Mouse (Mus musculus) ovary, postnatal 10 days (tissue): ENCODE measurements around the gene Cep72.
"Not testable (repeated sequence)": the region's sequence is repeated elsewhere in the genome, so short reads cannot be mapped to it uniquely, and the experiment has no call there.

Source experiments
- DNase-seq: peaks from one replicate; pipeline ENCODE4 v3.0.0; 2022; ENCODE audit warnings: low spot score

Cep72 gene

DNA sequence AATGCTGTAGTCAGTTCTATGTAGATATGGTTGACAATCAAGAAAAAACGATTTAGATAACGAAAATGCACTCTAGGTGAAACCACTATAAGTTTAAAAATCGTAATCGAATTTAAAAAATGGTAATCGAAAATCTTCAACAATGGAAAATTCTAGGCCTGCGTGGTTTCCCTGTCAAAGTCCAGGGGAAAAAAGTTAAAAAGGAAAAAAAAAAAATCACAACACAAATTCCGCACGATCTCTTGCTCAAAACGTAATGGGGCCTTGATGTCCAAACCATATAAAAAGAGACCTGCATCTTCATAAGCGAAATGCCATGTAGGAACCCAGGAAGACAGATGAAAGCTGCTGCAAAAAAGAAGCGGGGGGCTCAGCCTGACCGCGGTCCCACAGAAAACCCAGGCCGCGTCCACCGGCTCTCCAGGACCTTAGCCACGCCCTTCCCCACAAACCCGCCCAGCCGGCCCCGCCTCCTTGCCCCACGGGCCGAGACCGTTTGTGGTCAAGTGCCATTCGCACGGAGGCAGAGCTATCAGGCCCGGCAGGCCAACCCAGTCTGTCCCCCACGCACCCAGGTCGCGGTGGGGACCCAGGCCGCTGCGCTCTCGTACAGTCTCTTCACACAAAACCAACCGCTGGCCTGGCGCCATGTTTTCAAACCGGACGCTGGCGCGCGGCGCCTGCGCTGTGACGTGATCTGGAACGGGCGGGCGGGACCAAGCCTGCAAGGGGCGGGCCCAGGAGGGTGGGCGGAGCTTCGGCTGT lies at the start of gene Cep72:
TSS of gene Cep72 (minus strand) at position 687 of the 765 bp plus-strand sequence.
- DNase-seq: peak; percentile 95

DNA sequence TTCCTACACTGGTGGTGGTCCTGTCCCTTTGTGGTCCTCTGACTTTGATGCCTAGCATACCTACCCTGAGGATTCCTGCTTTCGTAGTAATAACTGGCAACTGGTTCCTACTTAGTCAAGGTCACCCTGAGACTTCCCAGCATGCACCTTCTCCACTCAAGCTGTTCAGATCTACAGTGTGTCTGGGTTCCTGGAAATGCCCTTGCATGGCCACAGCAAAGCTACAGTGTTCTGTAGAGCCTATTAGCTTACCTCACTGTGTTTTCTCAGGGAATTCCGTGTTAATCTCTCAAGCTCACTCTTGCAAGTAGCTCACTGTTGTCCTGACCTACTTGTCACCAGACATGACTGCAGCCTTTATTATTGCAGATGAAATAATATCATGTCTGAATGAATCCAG lies 45.3 kb upstream of the Cep72 start:
- no peak for DNase-seq

DNA sequence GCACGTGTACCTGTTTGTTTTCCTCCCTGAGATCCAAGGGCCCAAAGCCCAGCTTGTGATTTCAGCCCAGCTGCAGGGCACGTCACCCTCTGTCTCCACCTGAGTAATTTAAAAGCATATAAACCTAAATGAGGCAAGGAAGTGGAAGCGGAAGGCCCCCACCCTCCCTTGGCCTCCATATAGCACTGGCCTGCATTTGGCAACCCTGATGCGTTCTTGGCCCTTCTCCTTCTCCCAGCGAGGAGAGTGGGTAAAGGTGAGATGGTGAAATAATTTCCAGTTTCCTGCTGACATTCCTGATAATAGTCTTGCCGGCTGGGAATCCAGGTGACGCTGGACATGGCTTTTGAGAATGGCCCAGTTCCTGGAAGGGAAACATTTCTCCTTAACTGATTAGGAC lies 42.3 kb upstream of the Cep72 start:
- no peak for DNase-seq

DNA sequence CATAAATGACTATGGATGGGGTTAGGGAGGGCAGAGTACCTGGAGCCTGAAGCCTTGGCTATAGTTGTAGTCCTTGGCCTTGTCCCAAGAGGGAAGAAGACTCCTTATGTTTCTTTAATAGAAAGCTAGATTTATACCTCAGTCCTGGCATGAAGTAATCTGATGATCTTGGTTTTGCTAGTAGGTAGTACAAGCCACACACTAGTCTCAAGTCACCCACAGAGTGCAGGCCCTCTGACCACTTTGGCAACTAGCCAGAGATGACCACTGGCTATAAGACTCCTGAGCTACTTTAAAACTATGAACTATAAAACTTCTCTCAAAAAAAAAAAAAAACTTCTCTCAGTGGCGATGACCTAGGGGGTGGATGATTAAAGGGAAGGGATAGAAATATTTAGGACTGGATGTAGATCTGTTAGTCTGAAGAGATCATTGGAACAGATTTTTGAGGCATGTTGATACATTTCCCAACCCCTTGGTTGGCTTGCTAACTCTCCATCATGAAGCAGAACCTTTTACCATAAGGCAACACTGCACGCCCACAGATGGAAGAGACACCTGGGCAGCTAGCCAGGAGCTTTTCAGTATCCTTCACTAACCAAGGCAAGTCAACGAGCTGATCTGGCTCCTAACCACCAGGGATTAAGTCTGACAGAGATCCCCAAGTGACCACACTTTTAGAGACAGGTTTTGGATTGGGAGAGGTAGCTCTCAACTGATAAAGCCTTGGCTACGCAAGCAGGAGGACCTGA lies 40.9 kb upstream of the Cep72 start:
- DNase-seq: no peak

DNA sequence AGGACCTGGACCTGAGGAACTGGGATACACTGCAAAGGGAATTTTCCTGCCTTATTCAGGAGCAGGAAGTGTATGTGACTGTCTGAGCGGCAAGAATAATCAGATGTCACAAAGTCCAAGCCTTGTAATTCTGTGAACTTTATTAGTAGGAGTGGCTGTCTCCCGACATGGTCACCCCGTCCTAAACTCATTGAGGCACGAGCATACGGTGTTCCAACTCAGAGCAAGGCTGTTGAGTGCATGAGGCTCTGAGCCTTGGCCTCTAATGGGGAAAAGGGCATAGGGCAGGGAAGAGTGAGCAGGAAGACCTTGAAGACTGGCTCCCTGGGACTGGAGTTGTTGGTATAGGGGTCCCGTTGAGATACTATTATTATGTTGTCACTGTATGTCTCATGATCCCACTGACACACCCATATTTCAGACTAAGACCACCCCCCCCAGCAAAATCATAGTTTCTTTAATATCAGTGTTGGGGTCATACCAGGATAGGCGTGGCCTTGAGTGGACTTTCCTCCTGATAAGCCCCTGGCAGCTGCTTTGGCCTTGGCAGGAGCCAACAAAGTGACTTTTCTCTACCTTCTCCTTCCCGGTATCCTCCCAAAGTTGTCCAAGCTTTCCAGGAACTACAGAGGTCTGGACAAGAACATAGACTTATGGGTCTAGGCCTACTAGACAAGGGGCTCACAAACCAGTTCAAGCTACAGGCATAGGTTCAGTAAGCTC lies 40.2 kb upstream of the Cep72 start:
- DNase-seq: no peak

DNA sequence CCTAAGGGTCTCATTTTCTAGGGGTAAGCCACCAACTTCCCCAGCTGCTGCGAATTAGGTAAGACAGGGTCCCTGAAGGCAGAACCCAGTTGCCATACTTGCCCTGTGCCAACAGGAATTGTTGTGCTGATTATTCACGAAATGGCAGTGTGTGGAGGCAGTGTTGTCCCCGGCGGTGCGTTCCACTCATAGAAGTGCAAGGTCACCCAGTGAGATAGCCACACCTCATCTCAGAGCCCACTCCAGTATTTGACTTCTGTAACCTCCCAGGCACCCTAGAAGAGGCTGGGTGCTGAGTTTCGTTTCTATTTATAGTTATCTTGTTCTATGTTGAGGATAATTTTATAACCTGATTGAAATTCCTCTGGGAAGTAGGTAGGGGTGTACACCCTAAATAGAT lies 36.8 kb upstream of the Cep72 start:
- no peak for DNase-seq

DNA sequence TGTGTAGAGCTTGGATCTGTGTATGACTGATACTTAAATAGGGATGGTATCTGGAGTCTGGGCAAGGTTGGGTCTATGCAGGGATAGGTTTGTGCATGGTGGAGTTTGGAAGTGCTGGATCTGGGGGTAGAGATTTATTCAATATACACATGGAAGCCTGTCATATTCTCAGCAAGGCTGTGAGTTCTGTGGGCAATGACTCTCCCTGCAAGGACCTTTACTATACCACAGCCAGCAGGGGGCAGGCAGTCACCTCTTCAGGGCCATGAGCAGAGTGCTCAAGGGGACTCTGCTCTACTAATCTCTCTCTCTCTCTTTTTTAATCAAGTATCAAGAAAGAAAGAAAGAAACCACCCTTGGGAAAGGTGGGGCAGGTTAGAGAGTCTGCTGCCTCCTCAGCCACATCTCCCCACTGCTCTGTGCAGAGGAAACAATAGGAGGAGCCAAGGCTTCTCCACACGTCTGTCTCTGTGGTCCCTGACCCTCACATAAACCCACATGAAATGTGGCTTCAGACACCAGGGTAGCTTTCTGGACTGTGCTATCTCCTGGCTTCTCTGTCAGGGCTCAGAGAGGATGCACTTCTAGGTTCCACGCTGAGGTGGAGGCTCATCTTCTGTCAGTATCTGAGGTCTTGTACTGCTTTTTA lies 34.7 kb upstream of the Cep72 start:
- DNase-seq: no peak

DNA sequence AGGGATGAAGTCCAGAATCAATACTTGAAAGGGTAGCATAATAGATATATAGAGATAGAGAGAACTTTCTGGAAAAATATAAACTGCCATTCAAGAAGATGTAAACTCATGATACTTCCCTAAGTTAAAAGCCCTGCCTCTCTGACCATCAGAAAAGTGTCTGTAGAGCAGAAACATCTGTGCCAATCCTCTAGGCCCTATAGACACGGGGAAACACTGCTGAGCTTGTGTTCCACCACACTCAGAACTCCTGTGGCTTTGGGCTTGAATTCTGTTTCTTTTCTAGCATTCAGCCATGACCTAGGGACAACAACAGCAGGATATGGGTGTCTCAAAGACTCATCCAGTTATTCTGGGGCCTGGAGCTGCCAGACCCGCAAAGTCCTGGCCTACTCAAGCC lies 33.8 kb upstream of the Cep72 start:
- DNase-seq: no peak

DNA sequence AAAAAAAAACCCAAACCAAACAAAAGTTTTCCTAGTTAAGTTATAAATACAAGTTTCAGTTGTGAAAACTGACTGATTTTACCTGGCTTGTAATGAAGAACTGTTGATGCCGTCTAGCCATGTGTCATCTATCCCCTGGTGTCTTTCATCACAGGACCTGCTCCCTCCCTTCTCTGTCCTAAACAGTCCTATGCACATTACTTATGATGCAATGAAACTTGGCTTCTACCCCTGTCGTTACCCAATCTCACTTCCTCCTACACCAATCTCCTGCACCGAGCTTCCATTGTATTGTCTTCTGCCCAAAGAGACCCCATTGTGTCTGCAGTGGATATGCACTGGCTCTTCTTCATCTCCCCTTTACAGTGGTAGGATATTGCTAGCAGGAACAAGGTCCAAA lies 28.2 kb upstream of the Cep72 start:
- DNase-seq: no peak

DNA sequence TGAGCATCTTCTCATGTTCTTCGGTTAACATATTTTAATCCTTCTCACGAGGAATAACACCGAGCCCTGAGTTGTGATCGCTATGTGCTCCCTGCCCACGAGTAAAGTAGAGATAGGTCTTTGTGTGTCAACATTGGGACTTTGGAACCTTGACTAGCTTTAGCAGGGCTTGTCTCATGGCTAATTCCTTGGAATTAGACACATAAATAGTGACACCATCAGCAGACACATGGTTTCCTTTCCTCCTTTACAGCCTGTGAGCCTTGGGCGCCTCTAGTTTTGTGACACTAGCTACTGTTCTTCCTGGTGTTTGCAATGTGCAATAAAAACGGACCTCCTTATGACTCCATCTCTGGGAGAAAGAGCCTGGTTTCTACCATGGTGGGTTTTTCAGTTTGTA lies 11.3 kb upstream of the Cep72 start:
- DNase-seq: no peak

DNA sequence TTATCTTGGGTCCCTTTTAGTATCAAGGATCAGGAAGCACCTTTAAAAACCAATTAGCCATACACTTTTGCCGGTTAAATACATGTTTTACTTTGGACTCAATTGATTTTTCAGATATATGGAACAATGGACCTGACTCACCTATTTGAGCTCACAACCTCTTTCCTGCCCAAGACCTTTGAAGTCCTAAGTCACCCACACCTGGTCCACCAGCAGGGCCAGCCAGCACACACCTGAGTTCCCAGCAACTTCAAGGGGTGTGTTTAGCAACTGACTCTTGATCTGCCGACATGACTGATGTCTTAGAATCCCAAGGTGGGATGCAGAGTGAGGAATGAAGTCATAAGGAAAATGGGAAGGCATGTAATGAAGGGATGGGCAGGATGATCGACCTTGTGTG lies 9.6 kb upstream of the Cep72 start:
- no peak for DNase-seq

DNA sequence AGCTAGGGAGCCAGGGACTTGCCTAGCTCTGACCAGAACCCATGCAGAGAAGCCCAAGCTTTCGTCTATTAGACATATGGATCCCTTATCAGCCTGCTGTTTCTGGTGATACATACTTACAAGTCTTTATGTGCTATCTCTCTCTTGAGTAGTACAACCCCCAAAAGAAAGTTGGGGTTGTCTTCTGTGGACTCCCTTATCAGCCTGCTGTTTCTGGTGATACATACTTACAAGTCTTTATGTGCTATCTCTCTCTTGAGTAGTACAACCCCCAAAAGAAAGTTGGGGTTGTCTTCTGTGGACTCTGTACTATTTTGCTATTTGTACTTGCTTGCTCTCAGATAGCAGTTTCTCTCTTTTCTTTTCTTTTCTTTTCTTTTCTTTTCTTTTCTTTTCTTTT lies 9.1 kb upstream of the Cep72 start:
- not testable (repeated sequence) for DNase-seq

DNA sequence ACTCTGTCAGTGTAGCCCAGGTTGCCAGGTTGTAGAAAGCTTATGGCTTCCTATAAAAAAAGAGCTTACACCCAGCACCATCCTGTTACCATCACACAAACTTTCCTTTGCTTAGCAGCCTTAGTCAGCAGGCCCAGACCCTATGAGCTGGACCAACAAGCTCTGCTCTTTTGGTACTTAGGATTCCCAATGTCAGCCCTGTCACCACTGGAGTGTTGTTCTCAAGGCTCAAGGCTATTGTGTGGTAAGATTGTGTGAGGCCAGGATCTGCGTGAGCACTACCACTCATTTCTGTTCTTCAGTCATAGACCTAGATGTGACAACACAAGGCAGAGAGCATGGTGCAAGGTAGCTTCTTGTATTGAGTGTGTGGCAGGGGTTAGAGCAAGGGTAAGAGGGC lies 4.5 kb upstream of the Cep72 start:
- DNase-seq: no peak

DNA sequence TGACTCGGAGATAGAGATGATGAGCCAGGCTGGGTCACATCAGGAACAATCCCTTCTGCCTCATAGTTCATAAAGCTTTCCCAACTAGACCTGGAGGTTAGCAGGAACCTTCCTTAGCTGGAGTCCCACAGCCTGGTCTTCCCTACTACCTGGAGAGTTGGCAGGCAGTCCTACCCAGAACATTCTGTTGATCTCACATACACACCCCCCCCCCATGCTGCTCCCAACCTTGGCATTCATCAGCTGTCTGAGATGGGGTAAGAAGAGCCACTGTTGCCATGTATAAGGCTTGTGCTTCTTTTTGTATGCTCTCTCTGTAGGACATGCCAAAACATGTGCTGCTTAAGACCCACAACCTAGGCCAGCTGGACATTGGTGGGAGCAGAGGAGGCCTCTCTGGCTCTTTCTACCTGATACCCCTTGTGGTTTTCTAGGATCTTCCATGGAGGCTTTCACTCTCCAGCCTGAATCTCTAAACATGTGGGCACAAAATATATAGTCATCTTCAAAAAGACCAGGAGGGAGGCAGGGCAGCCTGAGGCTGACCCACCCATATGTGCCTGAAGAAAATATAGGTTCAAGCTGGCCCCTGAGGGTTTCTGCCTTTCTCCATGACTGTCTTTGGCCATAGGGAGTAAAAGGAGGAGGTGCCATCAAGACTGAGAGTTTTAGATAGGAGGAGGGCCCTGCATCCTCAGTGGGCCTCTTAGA lies 1.4 kb upstream of the Cep72 start:
- DNase-seq: no peak

DNA sequence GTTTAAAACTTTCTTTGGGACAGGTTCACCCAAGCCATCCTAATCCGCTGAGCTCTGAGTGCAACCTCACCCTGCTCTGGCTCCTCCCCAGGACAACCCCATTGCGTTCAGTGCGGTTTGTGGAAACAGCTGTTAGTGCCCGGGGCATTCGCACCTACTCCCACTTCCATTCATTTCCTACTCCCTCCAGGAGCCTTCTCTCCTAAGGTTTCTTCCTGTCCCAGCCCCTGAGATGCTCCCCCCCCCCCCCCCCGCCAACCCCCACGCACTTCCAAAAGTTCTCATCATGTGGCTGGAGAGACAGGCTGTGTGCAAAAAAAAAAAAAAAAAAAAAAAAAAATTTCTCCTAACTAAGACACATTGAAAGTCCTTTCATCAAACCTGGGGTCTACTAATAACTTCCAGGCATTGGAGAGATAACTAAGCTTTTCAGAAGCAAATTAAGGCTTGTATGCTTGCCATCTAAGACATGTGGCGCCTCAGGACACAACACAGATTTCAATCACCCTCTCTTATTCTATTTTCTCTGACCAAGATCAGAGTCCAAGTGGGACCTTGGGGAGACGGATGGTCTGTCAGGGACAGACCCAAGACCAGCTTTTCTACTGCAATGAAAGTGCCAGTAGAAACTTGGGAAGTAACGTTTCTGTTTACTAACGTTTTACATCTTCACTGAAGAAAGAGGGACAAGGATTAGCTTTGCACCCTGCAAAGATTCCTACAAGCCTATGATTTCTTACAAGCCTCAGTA lies 454 bp upstream of the Cep72 start:
- no peak for DNase-seq

DNA sequence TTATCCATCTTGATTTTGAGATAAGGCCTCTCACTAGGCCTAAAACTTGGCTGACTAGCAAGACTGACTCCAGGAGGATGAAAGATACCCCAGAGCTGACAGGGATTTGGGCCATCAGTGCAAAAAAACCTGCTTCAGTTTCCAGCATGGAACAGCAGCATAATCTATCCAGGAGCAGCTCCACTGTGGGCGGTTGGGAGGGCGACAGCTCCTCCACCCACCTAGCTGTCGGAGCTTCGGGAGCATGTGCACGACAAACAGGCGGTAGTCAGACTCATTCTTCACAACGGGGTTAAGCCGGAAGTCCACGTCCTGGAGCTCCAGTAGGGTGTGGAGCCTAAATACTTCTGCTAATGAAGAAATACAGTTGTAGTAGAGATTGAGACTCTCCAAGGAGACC lies 4.0 kb downstream of the Cep72 start:
- no peak for DNase-seq

DNA sequence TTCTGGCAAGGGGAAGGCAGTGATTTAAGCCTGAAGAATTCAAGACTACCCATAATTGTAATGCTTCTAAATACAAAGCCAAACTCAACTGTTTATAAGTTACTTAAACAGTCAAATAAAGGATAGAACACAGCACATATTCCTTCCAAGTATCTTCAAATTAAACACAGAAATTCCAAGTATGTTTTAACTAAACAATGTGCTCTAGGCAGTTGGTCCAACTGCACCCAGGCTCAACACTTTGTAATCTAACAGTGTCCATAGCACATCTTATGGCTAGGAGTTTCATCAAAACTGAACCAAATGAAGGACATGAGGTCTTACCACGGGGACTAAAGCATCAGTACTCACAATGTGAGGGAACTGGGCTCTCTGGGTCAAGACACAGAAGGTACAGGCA lies 5.9 kb downstream of the Cep72 start:
- DNase-seq: no peak

DNA sequence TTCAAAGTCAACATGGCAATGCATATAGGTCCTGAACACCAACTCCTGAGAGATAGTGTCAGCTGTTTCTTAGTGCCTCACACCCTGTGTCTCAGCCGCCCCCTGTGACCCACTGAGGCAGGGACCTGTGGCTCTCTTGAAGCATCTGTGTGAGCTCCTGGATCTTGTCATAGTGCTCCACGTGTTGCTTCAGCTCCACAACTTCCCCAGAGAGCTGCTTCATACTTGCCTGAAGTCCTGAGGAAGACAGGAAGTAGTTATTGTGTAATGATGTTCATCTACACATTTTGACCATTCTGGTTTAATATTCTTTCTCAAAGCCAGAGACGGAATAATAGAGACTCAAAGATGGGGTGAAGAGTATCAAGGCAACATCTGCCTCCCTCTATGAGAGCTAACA lies 22.2 kb downstream of the Cep72 start:
- DNase-seq: no peak

DNA sequence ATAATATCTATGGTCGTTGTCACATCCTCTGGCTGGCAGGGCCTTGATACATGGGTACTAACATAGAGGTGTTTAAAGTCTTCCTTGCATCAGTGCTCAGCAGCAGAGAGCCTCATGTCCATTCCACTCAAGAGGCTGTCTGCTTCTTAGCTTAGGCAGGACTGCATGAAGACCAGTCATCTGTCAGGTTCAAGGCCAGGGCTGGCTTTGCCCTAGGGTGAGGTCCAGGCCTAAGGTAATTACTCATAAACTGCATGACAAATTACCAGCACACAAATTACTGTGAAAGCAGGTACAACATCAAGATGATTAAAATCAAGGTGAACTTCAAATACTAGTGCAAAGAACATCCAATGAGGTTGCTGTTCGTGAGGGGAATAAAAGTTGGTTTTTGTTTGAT lies 26.3 kb downstream of the Cep72 start:
- DNase-seq: no peak

DNA sequence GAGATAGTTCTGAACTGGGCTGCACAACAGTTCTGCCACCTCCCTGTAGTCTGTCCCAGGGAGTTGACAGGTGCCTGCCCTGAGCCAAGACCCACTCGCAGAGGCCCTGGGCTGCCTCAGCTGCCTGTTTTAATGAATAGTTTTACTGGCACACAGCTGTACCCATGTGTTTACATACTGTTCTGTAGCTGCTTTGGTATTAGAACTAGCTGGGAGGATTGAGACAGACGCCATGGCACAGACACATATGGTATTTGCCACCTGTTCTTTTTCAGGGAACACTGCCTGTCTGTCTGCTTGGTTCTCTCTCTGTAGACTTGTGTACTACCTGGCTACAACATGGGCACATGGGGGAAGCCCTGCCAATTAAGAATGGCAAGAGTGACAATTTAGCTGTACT lies 27.3 kb downstream of the Cep72 start:
- DNase-seq: no peak

DNA sequence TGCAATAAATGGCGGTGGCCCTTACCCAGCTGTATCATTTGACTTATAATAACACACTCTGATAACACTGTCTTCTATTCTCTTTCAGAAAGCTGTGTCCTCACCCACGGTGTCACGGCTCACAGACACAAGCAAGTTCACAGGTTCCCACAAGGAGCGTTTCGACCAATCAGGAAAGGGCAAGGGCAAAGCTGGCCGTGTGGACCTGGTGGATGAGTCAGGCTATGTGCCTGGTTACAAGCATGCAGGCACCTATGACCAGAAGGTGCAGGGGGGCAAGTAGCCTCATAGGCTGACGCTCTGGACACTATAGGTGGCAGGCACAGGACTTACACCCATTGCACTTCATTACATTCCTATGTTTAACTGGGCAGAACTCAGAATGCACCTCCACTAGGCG lies 31.0 kb downstream of the Cep72 start:
- no peak for DNase-seq
